Mouse (Mus musculus) ES-Bruce4 (cell line): ENCODE data around the gene Anks1.

Experiments
- CTCF ChIP-seq: IDR thresholded peaks from one replicate; pipeline ENCODE4 v1.8.1; 2011; ENCODE audit warnings: low read depth, low read length
- EP300 ChIP-seq: IDR thresholded peaks from 2 replicates; pipeline ENCODE4 v1.6.1; 2011; ENCODE audit warnings: low read depth, low read length; ENCODE audit not compliant: insufficient read depth
- POLR2A ChIP-seq: IDR thresholded peaks from one replicate; pipeline ENCODE4 v1.8.1; 2011; ENCODE audit warnings: low read length; ENCODE audit not compliant: insufficient read depth

GRCm38 (mm10) chr17:27997212-27997611 lies 88.1 kb downstream of the Anks1 start:
- no peak for TF ChIP-seq CTCF
- no peak for TF ChIP-seq POLR2A
- TF ChIP-seq EP300, result no peak
